Mouse (Mus musculus) midbrain, embryonic 16.5 days (tissue): Measurements from ENCODE around the gene P2rx2. TPM values are rescaled to one million over a fixed set of nuclear protein-coding genes. Genes with fewer than 3 reads are reported as not detected.

Source experiments
- ATAC-seq: fragments of 200-750 bp; cut with Nextera tagmentation; 2 replicates; pipeline ENCODE4 v1.8.0; 2017; ENCODE audit warnings: moderate TSS enrichment
- H3K27ac ChIP-seq: fragments of 300-500 bp; sonication (generic); 2 replicates; pipeline ENCODE4 v1.5.1; 2014; ENCODE audit warnings: mild to moderate bottlenecking, low read length, mixed read lengths
- H3K27me3 ChIP-seq: fragments of 300-500 bp; sonication (generic); 2 replicates; pipeline ENCODE4 v1.6.1; 2014; ENCODE audit warnings: low read depth, low read length, mixed read lengths; ENCODE audit not compliant: control insufficient read depth, insufficient read depth
- H3K36me3 ChIP-seq: fragments of 300-500 bp; sonication (generic); 2 replicates; pipeline ENCODE4 v1.6.1; 2014; ENCODE audit warnings: mild to moderate bottlenecking, low read length, moderate library complexity, mixed read lengths; ENCODE audit not compliant: control insufficient read depth, insufficient read depth
- H3K4me1 ChIP-seq: fragments of 300-500 bp; sonication (generic); 2 replicates; pipeline ENCODE4 v1.6.1; 2014; ENCODE audit warnings: mild to moderate bottlenecking, low read length, mixed read lengths; ENCODE audit not compliant: control insufficient read depth, insufficient read depth
- H3K4me2 ChIP-seq: fragments of 300-500 bp; sonication (generic); 2 replicates; pipeline ENCODE4 v1.6.1; 2014; ENCODE audit warnings: mild to moderate bottlenecking, low read length, mixed read lengths
- H3K4me3 ChIP-seq: fragments of 300-500 bp; sonication (generic); 2 replicates; pipeline ENCODE4 v1.5.1; 2014; ENCODE audit warnings: low read depth, mild to moderate bottlenecking, low read length, moderate library complexity, mixed read lengths
- H3K9ac ChIP-seq: fragments of 300-500 bp; sonication (generic); 2 replicates; pipeline ENCODE4 v1.6.1; 2014; ENCODE audit warnings: low read depth, low read length, mixed read lengths
- H3K9me3 ChIP-seq: fragments of 300-500 bp; sonication (generic); replicated peaks from 2 replicates; pipeline ENCODE4 v1.6.1; 2014; ENCODE audit warnings: mild to moderate bottlenecking, low read length, mixed read lengths; ENCODE audit not compliant: control insufficient read depth, poor library complexity, severe bottlenecking
- WGBS: fragments of 180-500 bp; shearing (Covaris S2); extraction: QIAGEN DNeasy Blood & Tissue Kit; methylation state at CpG from one replicate; pipeline ENCODE4 v1.1.7; 2014; 5-methylcytosine and 5-hydroxymethylcytosine counted together
- polyA plus RNA-seq: library from polyadenylated mRNA; unstranded; fragments of >200 nt; fragmentation: Nextera tagmentation; extraction: Ambion mirVana; gene quantifications from 2 replicates; pipeline ENCODE4 v1.2.1, GENCODE M21; 2015

Gene P2rx2
- polyA plus RNA-seq, 1 experiment from 2014 or later: 12.5 TPM

GRCm38 (mm10) chr5:110379086-110379485 is 36.1 kb upstream of the P2rx2 start:
- no peak overlapping the region for H3K4me2 ChIP-seq

GRCm38 (mm10) chr5:110378181-110378583 is 35.2 kb upstream of the P2rx2 start:
- Histone ChIP-seq H3K36me3 (peaks cover 27% of the 10 kb centered on the region), H3K9ac (no peak overlapping the region), H3K4me1 (no peaks in the 10 kb centered on the region), H3K9me3 (no peaks in the 10 kb centered on the region), H3K27ac (no peak overlapping the region), H3K27me3 (no peaks in the 10 kb centered on the region), H3K4me2 (no peak overlapping the region), H3K4me3 (no peak overlapping the region)
- peak; percentile 52 for ATAC-seq
- 37% methylated on average over 20 of the region's 20 CpGs for WGBS

More at GRCm38 (mm10) chr5:110379086-110379485, 36.1 kb upstream of the P2rx2 start:
- peak; percentile 19; the same call in 1 of the 2 replicates for ATAC-seq
- Histone ChIP-seq H3K27ac (no peak overlapping the region), H3K36me3 (peaks cover 26% of the 10 kb centered on the region), H3K4me1 (no peaks in the 10 kb centered on the region), H3K9ac (no peak overlapping the region), H3K4me3 (no peak overlapping the region), H3K27me3 (no peaks in the 10 kb centered on the region), H3K9me3 (no peaks in the 10 kb centered on the region)
- 93% methylated on average over 15 of the region's 15 CpGs for WGBS

DNA sequence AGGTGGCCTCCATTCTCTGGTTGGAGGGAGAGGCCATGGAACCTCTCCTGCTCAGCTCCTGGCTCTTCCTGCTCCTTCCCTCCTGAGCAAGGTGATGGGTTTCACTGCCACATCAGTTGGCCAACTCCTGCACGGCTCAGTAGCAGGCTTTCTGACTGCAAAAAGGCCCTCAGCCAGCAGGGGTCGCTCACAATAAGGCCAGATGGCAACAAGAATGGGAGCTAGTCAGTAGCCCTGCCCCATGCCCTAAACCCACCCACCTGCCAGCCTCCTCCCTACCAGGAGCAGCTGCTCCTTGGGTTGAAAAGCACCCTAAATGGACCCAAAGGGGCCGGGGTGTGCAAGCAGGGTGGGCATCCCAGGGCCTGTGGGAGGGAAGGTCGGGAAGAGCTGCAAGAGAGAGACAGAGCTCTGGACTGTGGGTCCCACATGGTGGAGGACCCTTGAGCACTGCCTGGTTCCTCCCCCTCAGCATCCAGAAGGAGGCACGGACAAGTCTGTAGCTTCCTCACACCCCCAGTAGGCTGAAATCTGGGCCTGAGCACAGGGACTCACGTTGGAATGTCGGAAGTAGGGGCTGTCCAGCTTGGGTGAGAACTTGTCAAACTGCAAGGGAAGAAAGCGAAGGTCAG is 33.9 kb upstream of the P2rx2 start:
- ATAC-seq: peak; percentile 41; the same call in 1 of the 2 replicates
- H3K9me3 ChIP-seq: no peaks in the 10 kb centered on the region
- no peak overlapping the region for H3K9ac ChIP-seq
- H3K4me1 ChIP-seq: no peaks in the 10 kb centered on the region
- 52% methylated on average over 8 of the region's 8 CpGs for WGBS
- no peak overlapping the region for H3K4me2 ChIP-seq
- H3K4me3 ChIP-seq: no peak overlapping the region
- no peak overlapping the region for H3K27ac ChIP-seq
- H3K36me3 ChIP-seq: peaks cover 28% of the 10 kb centered on the region
- H3K27me3 ChIP-seq: no peaks in the 10 kb centered on the region

DNA sequence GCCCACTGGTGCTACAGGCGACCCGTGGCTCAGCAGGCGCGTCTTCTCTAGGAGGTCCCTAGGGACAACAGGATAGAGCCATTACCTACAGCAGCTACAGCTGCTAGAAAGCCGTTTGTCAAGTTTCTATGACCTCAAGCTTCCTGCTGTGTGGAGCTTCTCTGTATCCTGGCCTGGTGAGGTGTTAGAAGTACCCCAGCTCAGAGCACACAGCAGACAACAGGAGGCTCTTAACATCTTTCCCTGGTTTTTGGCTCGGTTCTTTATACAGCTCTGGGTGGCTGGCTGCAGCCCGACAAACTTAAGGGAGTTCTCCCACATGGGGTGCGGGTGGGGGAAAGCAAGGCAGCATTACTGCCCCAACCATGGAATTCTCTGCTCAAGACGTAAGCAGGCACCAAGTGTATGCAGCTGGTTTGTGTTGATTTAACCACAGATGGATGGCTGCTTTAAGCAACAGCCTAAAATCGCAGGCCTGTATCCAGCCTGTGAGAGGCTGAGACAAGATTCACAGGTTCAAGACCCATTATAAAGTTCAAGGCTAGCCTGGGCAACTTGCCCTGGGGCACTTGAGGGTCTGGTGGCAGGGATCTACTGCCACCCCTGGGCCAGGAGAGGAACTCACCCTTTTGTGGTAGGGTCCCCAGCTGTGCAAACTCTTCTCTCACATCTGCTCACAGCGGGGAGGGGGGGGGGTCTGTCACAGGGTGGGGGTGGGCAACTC is 21.0 kb upstream of the P2rx2 start:
- Histone ChIP-seq H3K27ac (peak overlapping the region; percentile 45; the same call in 1 of the 2 replicates), H3K36me3 (peaks cover 3% of the 10 kb centered on the region), H3K27me3 (no peaks in the 10 kb centered on the region), H3K9ac (peak overlapping the region; percentile 66), H3K4me1 (peaks cover 4% of the 10 kb centered on the region; the same call in 1 of the 2 replicates), H3K4me2 (peak overlapping the region; percentile 82), H3K4me3 (peak overlapping the region; percentile 46), H3K9me3 (no peaks in the 10 kb centered on the region)
- 34% methylated on average over 10 of the region's 11 CpGs for WGBS
- no peak for ATAC-seq

GRCm38 (mm10) chr5:110363179-110363821 is 20.3 kb upstream of the P2rx2 start:
- Histone ChIP-seq H3K4me2 (peak overlapping the region; percentile 82), H3K9me3 (no peaks in the 10 kb centered on the region), H3K4me1 (peaks cover 4% of the 10 kb centered on the region; the same call in 1 of the 2 replicates), H3K27ac (peak overlapping the region; percentile 45; the same call in 1 of the 2 replicates), H3K27me3 (no peaks in the 10 kb centered on the region), H3K36me3 (peaks cover 3% of the 10 kb centered on the region), H3K9ac (peak overlapping the region; percentile 66), H3K4me3 (peak overlapping the region; percentile 46)
- peak; percentile 78 for ATAC-seq
- 4% methylated on average over 62 of the region's 72 CpGs for WGBS

GRCm38 (mm10) chr5:110362813-110363178 is 19.8 kb upstream of the P2rx2 start:
- ATAC-seq: no peak
- 3% methylated on average over 27 of the region's 28 CpGs for WGBS
- peak overlapping the region; percentile 82 for H3K4me2 ChIP-seq

DNA sequence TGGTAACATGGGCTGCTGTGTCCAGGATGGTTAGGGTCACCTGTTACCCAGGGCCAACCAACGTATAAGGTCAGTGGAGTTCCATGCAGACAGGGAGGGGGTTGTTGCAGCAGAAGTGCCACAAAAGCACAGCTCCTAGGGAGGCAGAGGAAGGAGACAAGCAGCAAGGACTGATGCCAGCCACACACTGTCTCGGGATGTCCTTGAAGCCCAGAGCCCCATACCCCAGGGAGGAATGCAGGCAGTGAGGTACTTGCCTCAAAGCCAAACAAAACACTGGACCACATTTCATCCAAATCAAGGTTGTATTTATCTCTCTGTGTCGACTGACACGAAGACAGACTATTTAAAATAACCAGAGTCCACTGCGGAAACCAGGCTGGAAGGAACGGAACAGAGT is 18.5 kb upstream of the P2rx2 start:
- no peak for ATAC-seq
- Histone ChIP-seq H3K4me1 (peaks cover 8% of the 10 kb centered on the region; the same call in 1 of the 2 replicates), H3K4me2 (no peak overlapping the region), H3K9ac (no peak overlapping the region), H3K27ac (no peak overlapping the region), H3K27me3 (no peaks in the 10 kb centered on the region), H3K36me3 (peaks cover 3% of the 10 kb centered on the region), H3K4me3 (no peak overlapping the region), H3K9me3 (no peaks in the 10 kb centered on the region)
- WGBS: 86% methylated on average over 6 of the region's 6 CpGs

More at GRCm38 (mm10) chr5:110362813-110363178, 19.8 kb upstream of the P2rx2 start:
- Histone ChIP-seq H3K9me3 (no peaks in the 10 kb centered on the region), H3K36me3 (peaks cover 3% of the 10 kb centered on the region), H3K4me1 (peaks cover 6% of the 10 kb centered on the region; the same call in 1 of the 2 replicates), H3K27me3 (no peaks in the 10 kb centered on the region), H3K27ac (no peak overlapping the region), H3K4me3 (peak overlapping the region; percentile 46), H3K9ac (peak overlapping the region; percentile 66)

DNA sequence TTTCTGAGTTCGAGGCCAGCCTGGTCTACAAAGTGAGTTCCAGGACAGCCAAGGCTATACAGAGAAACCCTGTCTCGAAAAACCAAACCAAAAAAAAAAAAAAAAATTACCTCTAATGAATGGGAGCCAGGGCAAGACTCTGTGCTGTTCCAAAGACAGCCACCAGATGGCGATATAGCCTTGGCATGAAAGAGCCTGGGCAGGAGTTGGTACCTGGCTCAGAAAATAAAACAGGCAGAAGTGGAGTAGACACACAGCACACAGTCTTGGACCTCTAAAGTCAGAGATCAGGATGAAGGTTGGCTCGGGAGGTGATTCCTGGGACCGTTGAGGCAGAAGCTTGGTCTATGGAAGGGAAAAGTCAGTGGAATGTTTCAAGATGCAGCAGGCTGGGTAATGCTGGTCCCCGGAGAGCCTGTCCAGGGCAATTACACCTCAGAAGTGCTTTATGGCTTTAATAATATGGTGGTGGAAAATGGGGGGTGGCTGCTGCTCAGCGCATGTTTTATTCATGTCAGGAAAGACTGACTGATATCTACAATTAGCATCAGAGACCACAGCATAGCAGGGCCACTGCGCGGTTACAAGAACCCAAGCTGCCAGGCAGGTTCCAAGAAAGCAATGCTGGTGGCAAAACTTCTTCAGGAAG is 14.6 kb upstream of the P2rx2 start:
- no peak overlapping the region for H3K4me3 ChIP-seq
- no peak overlapping the region for H3K4me2 ChIP-seq
- no peak overlapping the region for H3K9ac ChIP-seq
- peaks cover 3% of the 10 kb centered on the region for H3K36me3 ChIP-seq
- H3K9me3 ChIP-seq: no peaks in the 10 kb centered on the region
- peak; percentile 59; the same call in 1 of the 2 replicates for ATAC-seq
- H3K27ac ChIP-seq: no peak overlapping the region
- H3K4me1 ChIP-seq: peaks cover 4% of the 10 kb centered on the region; the same call in 1 of the 2 replicates
- no peaks in the 10 kb centered on the region; the same call in 1 of the 2 replicates for H3K27me3 ChIP-seq
- 33% methylated on average over 8 of the region's 9 CpGs for WGBS
